Mouse (Mus musculus) embryonic fibroblast, embryonic 13.5 days (primary cell): Measurements from ENCODE around the gene Ccdc194.

Experiments
- CTCF ChIP-seq: IDR thresholded peaks from 2 replicates; pipeline ENCODE4 v1.5.1; 2011; ENCODE audit warnings: mild to moderate bottlenecking, control low read depth, low read length, moderate library complexity, borderline replicate concordance; ENCODE audit not compliant: insufficient read depth
- POLR2A ChIP-seq: IDR thresholded peaks from 2 replicates; pipeline ENCODE4 v1.6.1; 2011; ENCODE audit warnings: low read depth, mild to moderate bottlenecking, control low read depth, low read length, moderate library complexity

GRCm38 (mm10) chr8:71572847-71573633 is 47.5 kb upstream of the Ccdc194 start:
- TF ChIP-seq CTCF = no peak
- TF ChIP-seq POLR2A = no peak
